Mouse (Mus musculus) heart, adult 8-10 months (tissue): ENCODE data around the gene Plxna1. TPM values are rescaled to one million over a fixed set of nuclear protein-coding genes. Genes with fewer than 3 reads are reported as not detected.

ENCODE experiments used
- DNase-seq: peaks from one replicate; pipeline ENCODE4 v3.0.0; 2022; ENCODE audit warnings: low spot score
- total RNA-seq, 4 experiments: library from RNA; stranded (reverse); gene quantifications; 2 replicates each; pipeline ENCODE4 v1.2.4; 2022

The Plxna1 gene
- total RNA-seq, 4 experiments from 2014 or later, result 15.9 to 28.7 (median 20.2) TPM

GRCm38 (mm10) chr6:89361418-89362280, 771 bp downstream of the Plxna1 start:
- DNase-seq, result no peak

GRCm38 (mm10) chr6:89360709-89361417, 1.6 kb downstream of the Plxna1 start:
- no peak for DNase-seq

GRCm38 (mm10) chr6:89359771-89360708, 2.4 kb downstream of the Plxna1 start:
- no peak for DNase-seq

GRCm38 (mm10) chr6:89359192-89359591, 3.2 kb downstream of the Plxna1 start:
- DNase-seq, result no peak

GRCm38 (mm10) chr6:89355661-89356060, 6.8 kb downstream of the Plxna1 start:
- no peak for DNase-seq

- no peak for DNase-seq
Measured at GRCm38 (mm10) chr6:89354726-89355125, 7.7 kb downstream of the Plxna1 start.

- no peak for DNase-seq
Measured at GRCm38 (mm10) chr6:89354076-89354475, 8.3 kb downstream of the Plxna1 start.

- no peak for DNase-seq
Measured at GRCm38 (mm10) chr6:89353101-89353500, 9.3 kb downstream of the Plxna1 start.

GRCm38 (mm10) chr6:89351441-89352137, 10.8 kb downstream of the Plxna1 start:
- DNase-seq, result peak; percentile 51

GRCm38 (mm10) chr6:89350520-89350919, 11.9 kb downstream of the Plxna1 start:
- no peak for DNase-seq

GRCm38 (mm10) chr6:89350037-89350515, 12.3 kb downstream of the Plxna1 start:
- DNase-seq, result no peak

GRCm38 (mm10) chr6:89348363-89348762, 14.1 kb downstream of the Plxna1 start:
- DNase-seq, result no peak

- DNase-seq, result no peak
Measured at GRCm38 (mm10) chr6:89347792-89348191, 14.6 kb downstream of the Plxna1 start.

- DNase-seq, result no peak
Measured at GRCm38 (mm10) chr6:89345855-89346254, 16.6 kb downstream of the Plxna1 start.

- DNase-seq, result no peak
Measured at GRCm38 (mm10) chr6:89345486-89345785, 17.0 kb downstream of the Plxna1 start.

- peak; percentile 87 for DNase-seq
Measured at GRCm38 (mm10) chr6:89344613-89345485, 17.6 kb downstream of the Plxna1 start.

GRCm38 (mm10) chr6:89341981-89342380, 20.4 kb downstream of the Plxna1 start:
- no peak for DNase-seq

GRCm38 (mm10) chr6:89339447-89339846, 23.0 kb downstream of the Plxna1 start:
- peak; percentile 67 for DNase-seq

- no peak for DNase-seq
Measured at GRCm38 (mm10) chr6:89338733-89339132, 23.7 kb downstream of the Plxna1 start.

GRCm38 (mm10) chr6:89337574-89337973, 24.8 kb downstream of the Plxna1 start:
- DNase-seq, result no peak
